Mouse (Mus musculus) erythroblast, embryonic 14.5 days (primary cell): ENCODE measurements around the gene Hoxc5.

Experiments used
- GATA1 ChIP-seq: IDR thresholded peaks from 2 replicates; pipeline ENCODE4 v1.6.1; 2012; ENCODE audit warnings: low read length, inconsistent platforms, mixed read lengths
- TAL1 ChIP-seq: IDR thresholded peaks from 3 replicates; pipeline ENCODE4 v1.6.1; 2012; ENCODE audit warnings: low read length, inconsistent platforms, mixed read lengths

DNA sequence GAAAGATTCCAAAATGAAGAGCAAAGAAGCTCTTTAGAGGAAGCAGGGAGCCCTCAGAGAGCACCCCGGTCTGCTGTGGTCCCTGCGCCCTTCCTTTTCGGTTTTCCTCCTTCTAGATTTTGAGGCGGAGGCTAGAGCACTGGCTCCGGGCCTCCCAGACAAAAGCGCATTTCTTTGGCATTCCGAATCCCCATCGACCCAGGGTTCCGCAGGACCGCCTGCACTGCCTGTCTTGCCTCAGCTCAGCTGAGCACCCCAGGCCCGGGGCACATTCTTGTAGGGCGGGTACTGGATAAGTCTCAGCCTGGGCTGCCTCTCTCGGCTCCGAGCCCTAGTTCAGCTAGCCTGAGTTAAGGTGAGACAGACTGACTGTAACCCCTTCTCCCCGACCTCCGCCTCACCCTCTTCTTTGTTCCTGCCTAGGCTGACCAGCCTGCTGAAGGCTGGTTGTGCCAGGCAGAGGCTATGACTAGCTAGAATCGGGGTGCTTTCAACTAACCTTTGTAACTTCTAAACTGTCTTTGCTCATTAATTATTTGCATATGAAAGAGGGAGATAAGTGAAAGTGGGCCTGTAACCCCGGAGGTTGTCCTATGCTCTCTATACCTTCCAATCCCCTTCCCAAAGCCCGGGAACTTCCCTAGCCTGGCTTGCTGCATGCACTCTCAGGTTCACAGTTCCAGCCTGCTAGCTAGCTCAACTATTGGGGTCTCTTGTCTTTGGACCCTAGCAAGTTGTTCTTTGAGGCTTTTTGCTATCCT is 48.3 kb downstream of the Hoxc5 start:
- TF ChIP-seq GATA1: no peak
- TF ChIP-seq TAL1: no peak
